Mouse (Mus musculus) limb, embryonic 10.5 days (tissue): ENCODE data around the gene Tmtc1. TPM values are rescaled to one million over a fixed set of nuclear protein-coding genes. Genes with fewer than 3 reads are reported as not detected.
A peak's percentile ranks its signal among the peaks of the same experiment; 100 is the strongest.

Experiments used
- DNase-seq: peaks from one replicate; pipeline ENCODE4 v3.0.0-alpha.2; 2017; ENCODE audit warnings: low spot score
- H3K27ac ChIP-seq: fragments of 300-500 bp; sonication (generic); 2 replicates; pipeline ENCODE4 v1.5.1; 2016; ENCODE audit warnings: mild to moderate bottlenecking
- H3K27me3 ChIP-seq: fragments of 300-500 bp; sonication (generic); 2 replicates; pipeline ENCODE4 v1.6.1; 2016; ENCODE audit warnings: low read depth, mild to moderate bottlenecking; ENCODE audit not compliant: poor library complexity, severe bottlenecking
- H3K36me3 ChIP-seq: fragments of 300-500 bp; sonication (generic); 2 replicates; pipeline ENCODE4 v1.6.1; 2016; ENCODE audit warnings: mild to moderate bottlenecking, moderate library complexity
- H3K4me1 ChIP-seq: fragments of 300-500 bp; sonication (generic); 2 replicates; pipeline ENCODE4 v1.6.1; 2016
- H3K4me3 ChIP-seq: fragments of 300-500 bp; sonication (generic); 2 replicates; pipeline ENCODE4 v1.5.1; 2016; ENCODE audit warnings: mild to moderate bottlenecking, moderate library complexity
- H3K9me3 ChIP-seq: fragments of 300-500 bp; sonication (generic); replicated peaks from 2 replicates; pipeline ENCODE4 v1.6.1; 2016; ENCODE audit warnings: mild to moderate bottlenecking
- WGBS: fragments of 180-500 bp; shearing (Covaris S2); methylation state at CpG from one replicate; pipeline ENCODE4 v1.1.7; 2016; 5-methylcytosine and 5-hydroxymethylcytosine counted together
- polyA plus RNA-seq: library from polyadenylated mRNA; unstranded; fragments of >200 nt; fragmentation: Nextera tagmentation; extraction: Ambion mirVana; gene quantifications from 2 replicates; pipeline ENCODE4 v1.2.1, GENCODE M21; 2016

Gene Tmtc1
- polyA plus RNA-seq, 1 experiment from 2014 or later, result 1.2 TPM

- no peak overlapping the region for H3K4me3 ChIP-seq
- peaks cover 60% of the 10 kb centered on the region for H3K27me3 ChIP-seq
- DNase-seq, result no peak
- H3K9me3 ChIP-seq, result no peaks in the 10 kb centered on the region
- H3K27ac ChIP-seq, result no peak overlapping the region
- H3K36me3 ChIP-seq, result no peaks in the 10 kb centered on the region
- peaks cover 31% of the 10 kb centered on the region for H3K4me1 ChIP-seq
- 63% methylated on average over 3 of the region's 3 CpGs for WGBS
These were observed 1.9 kb upstream of the Tmtc1 start for GRCm38 (mm10) chr6:148446113-148446512.

- no peak for DNase-seq
- peak overlapping the region; percentile 81 for H3K4me3 ChIP-seq
- peaks cover 68% of the 10 kb centered on the region for H3K27me3 ChIP-seq
- H3K36me3 ChIP-seq, result no peaks in the 10 kb centered on the region
- H3K4me1 ChIP-seq, result peaks cover 31% of the 10 kb centered on the region
- peak overlapping the region; percentile 81; the same call in 1 of the 2 replicates for H3K27ac ChIP-seq
- H3K9me3 ChIP-seq, result no peaks in the 10 kb centered on the region
- WGBS, result 4% methylated on average over 9 of the region's 9 CpGs
These were observed 607 bp upstream of the Tmtc1 start for GRCm38 (mm10) chr6:148444796-148445195.

- Histone ChIP-seq H3K27ac (peak overlapping the region; percentile 81; the same call in 1 of the 2 replicates), H3K9me3 (no peaks in the 10 kb centered on the region), H3K36me3 (no peaks in the 10 kb centered on the region), H3K27me3 (peaks cover 68% of the 10 kb centered on the region), H3K4me3 (peak overlapping the region; percentile 81), H3K4me1 (peaks cover 35% of the 10 kb centered on the region)
- 5% methylated on average over 15 of the region's 15 CpGs for WGBS
- peak; percentile 46 for DNase-seq
These were observed 881 bp downstream of the Tmtc1 start for GRCm38 (mm10) chr6:148443291-148443725.

GRCm38 (mm10) chr6:148442671-148443290 lies 1.4 kb downstream of the Tmtc1 start:
- under 1% methylated on average over 27 of the region's 27 CpGs for WGBS
- Histone ChIP-seq H3K27ac (no peak overlapping the region), H3K4me3 (peak overlapping the region; percentile 81), H3K27me3 (peaks cover 68% of the 10 kb centered on the region), H3K4me1 (peaks cover 35% of the 10 kb centered on the region), H3K36me3 (no peaks in the 10 kb centered on the region), H3K9me3 (no peaks in the 10 kb centered on the region)
- peak; percentile 64 for DNase-seq

- no peak overlapping the region for H3K27ac ChIP-seq
- peaks cover 63% of the 10 kb centered on the region for H3K27me3 ChIP-seq
- peak overlapping the region; percentile 81; the same call in 1 of the 2 replicates for H3K4me3 ChIP-seq
- 8% methylated on average over 5 of the region's 5 CpGs for WGBS
- H3K4me1 ChIP-seq, result peaks cover 35% of the 10 kb centered on the region
- no peaks in the 10 kb centered on the region for H3K9me3 ChIP-seq
- DNase-seq, result peak; percentile 41
- H3K36me3 ChIP-seq, result no peaks in the 10 kb centered on the region
These were observed 2.3 kb downstream of the Tmtc1 start for GRCm38 (mm10) chr6:148441871-148442270.

- Histone ChIP-seq H3K27me3 (peaks cover 37% of the 10 kb centered on the region), H3K9me3 (no peaks in the 10 kb centered on the region), H3K27ac (no peak overlapping the region), H3K4me3 (no peak overlapping the region), H3K36me3 (no peaks in the 10 kb centered on the region), H3K4me1 (peaks cover 28% of the 10 kb centered on the region)
- DNase-seq, result no peak
- WGBS, result 69% methylated on average over 4 of the region's 4 CpGs
These were observed 5.1 kb downstream of the Tmtc1 start for GRCm38 (mm10) chr6:148439101-148439500.

- H3K27ac ChIP-seq, result no peak overlapping the region
- no peak for DNase-seq
- H3K27me3 ChIP-seq, result peaks cover 21% of the 10 kb centered on the region
- H3K36me3 ChIP-seq, result no peaks in the 10 kb centered on the region
- no peaks in the 10 kb centered on the region for H3K9me3 ChIP-seq
- WGBS, result 96% methylated on average over 1 of the region's 1 CpGs
- H3K4me1 ChIP-seq, result peaks cover 13% of the 10 kb centered on the region
- no peak overlapping the region for H3K4me3 ChIP-seq
These were observed 6.6 kb downstream of the Tmtc1 start for GRCm38 (mm10) chr6:148437565-148437964.

GRCm38 (mm10) chr6:148436441-148437001 lies 7.7 kb downstream of the Tmtc1 start:
- no peaks in the 10 kb centered on the region for H3K9me3 ChIP-seq
- H3K4me1 ChIP-seq, result 0 out of 2 replicates have a peak, but pooled peaks cover 4% of the 10 kb centered on the region
- peaks cover 12% of the 10 kb centered on the region for H3K27me3 ChIP-seq
- no peak overlapping the region for H3K4me3 ChIP-seq
- no peaks in the 10 kb centered on the region for H3K36me3 ChIP-seq
- H3K27ac ChIP-seq, result no peak overlapping the region
- WGBS, result 87% methylated on average over 7 of the region's 7 CpGs
- DNase-seq, result no peak

GRCm38 (mm10) chr6:148421577-148421976 lies 22.6 kb downstream of the Tmtc1 start:
- no peak overlapping the region for H3K4me3 ChIP-seq
- no peaks in the 10 kb centered on the region for H3K36me3 ChIP-seq
- DNase-seq, result no peak
- no peaks in the 10 kb centered on the region for H3K27me3 ChIP-seq
- WGBS, result 73% methylated on average over 7 of the region's 7 CpGs
- 0 out of 2 replicates have a peak, but pooled peaks cover 3% of the 10 kb centered on the region for H3K4me1 ChIP-seq
- no peak overlapping the region for H3K27ac ChIP-seq
- H3K9me3 ChIP-seq, result no peaks in the 10 kb centered on the region

GRCm38 (mm10) chr6:148420387-148420786 lies 23.8 kb downstream of the Tmtc1 start:
- Histone ChIP-seq H3K4me3 (no peak overlapping the region), H3K27me3 (no peaks in the 10 kb centered on the region), H3K36me3 (no peaks in the 10 kb centered on the region), H3K27ac (no peak overlapping the region), H3K9me3 (no peaks in the 10 kb centered on the region), H3K4me1 (0 out of 2 replicates have a peak, but pooled peaks cover 3% of the 10 kb centered on the region)
- no peak for DNase-seq
- WGBS, result 82% methylated on average over 6 of the region's 6 CpGs

GRCm38 (mm10) chr6:148416597-148416996 lies 27.6 kb downstream of the Tmtc1 start:
- Histone ChIP-seq H3K4me3 (no peak overlapping the region), H3K4me1 (0 out of 2 replicates have a peak, but pooled peaks cover 3% of the 10 kb centered on the region), H3K36me3 (no peaks in the 10 kb centered on the region), H3K9me3 (no peaks in the 10 kb centered on the region), H3K27me3 (no peaks in the 10 kb centered on the region), H3K27ac (no peak overlapping the region)
- 78% methylated on average over 2 of the region's 2 CpGs for WGBS
- DNase-seq, result no peak

GRCm38 (mm10) chr6:148413638-148414037 lies 30.6 kb downstream of the Tmtc1 start:
- H3K9me3 ChIP-seq, result no peaks in the 10 kb centered on the region
- no peaks in the 10 kb centered on the region for H3K4me1 ChIP-seq
- DNase-seq, result no peak
- H3K36me3 ChIP-seq, result no peaks in the 10 kb centered on the region
- no peak overlapping the region for H3K4me3 ChIP-seq
- no peaks in the 10 kb centered on the region for H3K27me3 ChIP-seq
- H3K27ac ChIP-seq, result no peak overlapping the region

- no peaks in the 10 kb centered on the region for H3K9me3 ChIP-seq
- 77% methylated on average over 2 of the region's 2 CpGs for whole genome bisulfite sequencing
These were observed 37.2 kb downstream of the Tmtc1 start for GRCm38 (mm10) chr6:148406792-148407490.

More at GRCm38 (mm10) chr6:148406792-148407490, 37.2 kb downstream of the Tmtc1 start:
- H3K4me3 ChIP-seq, result no peak overlapping the region
- no peaks in the 10 kb centered on the region for H3K4me1 ChIP-seq
- no peak overlapping the region for H3K27ac ChIP-seq
- no peaks in the 10 kb centered on the region for H3K27me3 ChIP-seq
- H3K36me3 ChIP-seq, result no peaks in the 10 kb centered on the region
- no peak for DNase-seq
